Comparison of ENCODE assay signal across 8 mouse cellular contexts in the genomic region with DNA sequence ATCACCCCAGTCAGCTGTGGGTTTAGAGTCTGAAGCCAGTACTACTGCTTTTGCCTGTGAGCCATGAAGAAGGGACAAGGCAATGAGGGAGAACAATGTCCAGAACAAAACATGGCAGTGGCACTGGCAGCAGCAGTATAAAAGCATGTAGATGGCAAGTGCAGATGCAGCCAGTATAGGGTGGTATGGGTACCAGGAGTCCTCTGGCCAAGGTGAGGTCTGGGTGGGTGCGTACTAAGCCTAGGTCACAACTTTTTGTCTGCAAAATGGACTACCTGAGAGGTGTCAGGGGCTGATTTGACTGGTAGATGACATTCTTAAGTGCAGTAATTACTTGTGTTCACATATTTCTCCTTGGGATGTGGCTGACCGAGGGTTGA. TPM values are rescaled to one million over a fixed set of nuclear protein-coding genes. Genes with fewer than 3 reads are reported as not detected.
DNase-seq lines count a peak whose midpoint lies in the region; ATAC-seq lines count a peak whose summit lies in the region.

No protein-coding gene starts in this region.

- peak overlapping the region; percentile 98 for H3K4me3 ChIP-seq in liver, embryonic 11.5 days (ENCODE audit: low read depth, low read length)
- H3K4me3 ChIP-seq in embryonic facial prominence, embryonic 15.5 days (replicated peaks), result peak overlapping the region; percentile 90
- H3K4me3 ChIP-seq in intestine, embryonic 16.5 days (ENCODE audit: low read length), result peak overlapping the region; percentile 88
- H3K4me3 ChIP-seq in neural tube, embryonic 14.5 days (ENCODE audit: low read depth, low read length), result peak overlapping the region; percentile 85; the same call in 1 of the 2 replicates

- no peaks in the 10 kb centered on the region for H3K27me3 ChIP-seq in liver, embryonic 11.5 days (replicated peaks; ENCODE audit: control insufficient read depth, insufficient read depth, low read length)
- H3K27me3 ChIP-seq in embryonic facial prominence, embryonic 15.5 days, result no peaks in the 10 kb centered on the region
- no peaks in the 10 kb centered on the region for H3K27me3 ChIP-seq in intestine, embryonic 16.5 days (replicated peaks; ENCODE audit: control insufficient read depth, insufficient read depth, low read length)
- H3K27me3 ChIP-seq in neural tube, embryonic 14.5 days (ENCODE audit: control insufficient read depth, insufficient read depth, low read length), result no peaks in the 10 kb centered on the region

- WGBS in liver, embryonic 11.5 days, result 66% methylated on average over 2 of the region's 2 CpGs
- 63% methylated on average over 2 of the region's 2 CpGs for WGBS in embryonic facial prominence, embryonic 15.5 days
- WGBS in intestine, embryonic 16.5 days, result 76% methylated on average over 2 of the region's 2 CpGs
- WGBS in neural tube, embryonic 14.5 days, result 76% methylated on average over 2 of the region's 2 CpGs

- no peak for ATAC-seq in liver, embryonic 11.5 days (replicated peaks; ENCODE audit: low FRiP score)
- ATAC-seq in embryonic facial prominence, embryonic 15.5 days (ENCODE audit: insufficient number of reproducible peaks, low FRiP score, low TSS enrichment, low read depth), result no peak
- ATAC-seq in intestine, embryonic 16.5 days, result no peak
- ATAC-seq in neural tube, embryonic 14.5 days (ENCODE audit: low read depth), result 0 out of 2 replicates have a peak, but pooled peaks have one; percentile 0

- no peak for DNase-seq in liver, embryonic 11.5 days (ENCODE audit: low spot score)
- DNase-seq in liver, result no peak
- DNase-seq in natural killer cell, adult 2 months (ENCODE audit: low spot score in 2 of 2), result no peak
- no peak for DNase-seq in frontal cortex, adult 2 months (ENCODE audit: extremely low spot score in 1 of 2, low spot score in 1 of 2)
- no peak for DNase-seq in urinary bladder, adult 2 months (ENCODE audit: low spot score)

- peak overlapping the region; percentile 55 for H3K9ac ChIP-seq in liver, embryonic 11.5 days (ENCODE audit: low read depth, low read length)
- H3K9ac ChIP-seq in embryonic facial prominence, embryonic 15.5 days, result peak overlapping the region; percentile 37; the same call in 1 of the 2 replicates
- H3K9ac ChIP-seq in intestine, embryonic 16.5 days (ENCODE audit: low read depth, low read length), result peak overlapping the region; percentile 61; the same call in 1 of the 2 replicates
- no peak overlapping the region for H3K9ac ChIP-seq in neural tube, embryonic 14.5 days (replicated peaks; ENCODE audit: low read depth, low read length)

- no peaks in the 10 kb centered on the region for H3K9me3 ChIP-seq in liver, embryonic 11.5 days (ENCODE audit: control insufficient read depth, low read length)
- H3K9me3 ChIP-seq in embryonic facial prominence, embryonic 15.5 days (replicated peaks), result no peaks in the 10 kb centered on the region
- no peaks in the 10 kb centered on the region for H3K9me3 ChIP-seq in intestine, embryonic 16.5 days (ENCODE audit: control insufficient read depth, low read length)
- H3K9me3 ChIP-seq in neural tube, embryonic 14.5 days (ENCODE audit: control insufficient read depth, low read length), result no peaks in the 10 kb centered on the region

- no peaks in the 10 kb centered on the region for H3K36me3 ChIP-seq in liver, embryonic 11.5 days (ENCODE audit: control insufficient read depth, insufficient read depth, low read length)
- H3K36me3 ChIP-seq in embryonic facial prominence, embryonic 15.5 days, result peaks cover 3% of the 10 kb centered on the region
- H3K36me3 ChIP-seq in intestine, embryonic 16.5 days (ENCODE audit: control insufficient read depth, insufficient read depth, low read length), result peaks cover 3% of the 10 kb centered on the region; the same call in 1 of the 2 replicates
- H3K36me3 ChIP-seq in neural tube, embryonic 14.5 days (ENCODE audit: control insufficient read depth, insufficient read depth, low read length), result no peaks in the 10 kb centered on the region

- peak overlapping the region; percentile 76 for H3K4me2 ChIP-seq in liver, embryonic 11.5 days
- H3K4me2 ChIP-seq in embryonic facial prominence, embryonic 15.5 days (replicated peaks), result peak overlapping the region; percentile 69
- H3K4me2 ChIP-seq in intestine, embryonic 16.5 days (ENCODE audit: low read depth, low read length), result peak overlapping the region; percentile 65
- peak overlapping the region; percentile 79 for H3K4me2 ChIP-seq in neural tube, embryonic 14.5 days (ENCODE audit: low read depth, low read length)

- H3K4me1 ChIP-seq in liver, embryonic 11.5 days (replicated peaks; ENCODE audit: control insufficient read depth, insufficient read depth, low read length), result peaks cover 15% of the 10 kb centered on the region
- peaks cover 24% of the 10 kb centered on the region for H3K4me1 ChIP-seq in embryonic facial prominence, embryonic 15.5 days
- peaks cover 17% of the 10 kb centered on the region for H3K4me1 ChIP-seq in intestine, embryonic 16.5 days (ENCODE audit: control insufficient read depth, insufficient read depth, low read length)
- H3K4me1 ChIP-seq in neural tube, embryonic 14.5 days (ENCODE audit: control insufficient read depth, insufficient read depth, low read length), result peaks cover 14% of the 10 kb centered on the region

- peak overlapping the region; percentile 86 for H3K27ac ChIP-seq in liver, embryonic 11.5 days (ENCODE audit: low read depth, low read length)
- peak overlapping the region; percentile 96 for H3K27ac ChIP-seq in embryonic facial prominence, embryonic 15.5 days (replicated peaks)
- H3K27ac ChIP-seq in intestine, embryonic 16.5 days (ENCODE audit: low read length), result peak overlapping the region; percentile 58
- peak overlapping the region; percentile 93; the same call in 1 of the 2 replicates for H3K27ac ChIP-seq in neural tube, embryonic 14.5 days (ENCODE audit: low read depth, low read length)

RNA-seq across cellular contexts. Expression of a gene that starts 0.7 kb away (rescaled TPM):
- polyA plus RNA-seq in liver, embryonic 11.5 days (2014; fragmentation: Nextera tagmentation; extraction: Ambion mirVana), result 12.8 and 13.1 TPM in 2 replicates
- polyA plus RNA-seq in embryonic facial prominence, embryonic 15.5 days (2015; fragmentation: Nextera tagmentation; extraction: Ambion mirVana), result 12.7 and 15.8 TPM in 2 replicates
- 5.9 and 6.6 TPM in 2 replicates for polyA plus RNA-seq in intestine, embryonic 16.5 days (2015; fragmentation: Nextera tagmentation; extraction: Ambion mirVana)
- polyA plus RNA-seq in neural tube, embryonic 14.5 days (2014; fragmentation: Nextera tagmentation; extraction: Ambion mirVana), result 7.1 and 7.7 TPM in 2 replicates
- 16.9 and 20.5 TPM in 2 replicates for polyA plus RNA-seq in frontal cortex, adult 2 months (2012; rRNA removed)
- 22.2 and 24.4 TPM in 2 replicates for polyA plus RNA-seq in urinary bladder, adult 2 months (2012; rRNA removed)

RNA-seq across cellular contexts. Expression of a gene that starts 14.4 kb away (rescaled TPM):
- 253 TPM in 2 replicates for polyA plus RNA-seq in liver, embryonic 11.5 days (2014; fragmentation: Nextera tagmentation; extraction: Ambion mirVana)
- polyA plus RNA-seq in embryonic facial prominence, embryonic 15.5 days (2015; fragmentation: Nextera tagmentation; extraction: Ambion mirVana), result 190 and 191 TPM in 2 replicates
- 242 and 260 TPM in 2 replicates for polyA plus RNA-seq in intestine, embryonic 16.5 days (2015; fragmentation: Nextera tagmentation; extraction: Ambion mirVana)
- 177 and 192 TPM in 2 replicates for polyA plus RNA-seq in neural tube, embryonic 14.5 days (2014; fragmentation: Nextera tagmentation; extraction: Ambion mirVana)
- 88.4 and 95.4 TPM in 2 replicates for polyA plus RNA-seq in frontal cortex, adult 2 months (2012; rRNA removed)
- 62.8 and 76.4 TPM in 2 replicates for polyA plus RNA-seq in urinary bladder, adult 2 months (2012; rRNA removed)

RNA-seq across cellular contexts. Expression of a gene that starts 24.6 kb away (rescaled TPM):
- polyA plus RNA-seq in liver, embryonic 11.5 days (2014; fragmentation: Nextera tagmentation; extraction: Ambion mirVana), result 1.6 and 2.1 TPM in 2 replicates
- polyA plus RNA-seq in embryonic facial prominence, embryonic 15.5 days (2015; fragmentation: Nextera tagmentation; extraction: Ambion mirVana), result 2.9 and 3.5 TPM in 2 replicates
- 12.1 and 15.1 TPM in 2 replicates for polyA plus RNA-seq in intestine, embryonic 16.5 days (2015; fragmentation: Nextera tagmentation; extraction: Ambion mirVana)
- 2.8 and 3.1 TPM in 2 replicates for polyA plus RNA-seq in neural tube, embryonic 14.5 days (2014; fragmentation: Nextera tagmentation; extraction: Ambion mirVana)
- polyA plus RNA-seq in frontal cortex, adult 2 months (2012; rRNA removed), result 29.7 and 31.4 TPM in 2 replicates
- 17.1 and 21.8 TPM in 2 replicates for polyA plus RNA-seq in urinary bladder, adult 2 months (2012; rRNA removed)

RNA-seq across cellular contexts. Expression of a gene that starts 42.3 kb away (rescaled TPM):
- polyA plus RNA-seq in liver, embryonic 11.5 days (2014; fragmentation: Nextera tagmentation; extraction: Ambion mirVana), result 111 and 120 TPM in 2 replicates
- 87.1 and 98.8 TPM in 2 replicates for polyA plus RNA-seq in embryonic facial prominence, embryonic 15.5 days (2015; fragmentation: Nextera tagmentation; extraction: Ambion mirVana)
- 92.1 and 97.1 TPM in 2 replicates for polyA plus RNA-seq in intestine, embryonic 16.5 days (2015; fragmentation: Nextera tagmentation; extraction: Ambion mirVana)
- 10.8 and 16.3 TPM in 2 replicates for polyA plus RNA-seq in neural tube, embryonic 14.5 days (2014; fragmentation: Nextera tagmentation; extraction: Ambion mirVana)
- 9.2 and 10.1 TPM in 2 replicates for polyA plus RNA-seq in frontal cortex, adult 2 months (2012; rRNA removed)
- 13.9 and 20.6 TPM in 2 replicates for polyA plus RNA-seq in urinary bladder, adult 2 months (2012; rRNA removed)

RNA-seq across cellular contexts. Expression of a gene that starts 47.6 kb away (rescaled TPM):
- 18.2 and 20.1 TPM in 2 replicates for polyA plus RNA-seq in liver, embryonic 11.5 days (2014; fragmentation: Nextera tagmentation; extraction: Ambion mirVana)
- polyA plus RNA-seq in embryonic facial prominence, embryonic 15.5 days (2015; fragmentation: Nextera tagmentation; extraction: Ambion mirVana), result 39.7 and 42.6 TPM in 2 replicates
- 49.6 and 51.5 TPM in 2 replicates for polyA plus RNA-seq in intestine, embryonic 16.5 days (2015; fragmentation: Nextera tagmentation; extraction: Ambion mirVana)
- polyA plus RNA-seq in neural tube, embryonic 14.5 days (2014; fragmentation: Nextera tagmentation; extraction: Ambion mirVana), result 28.4 and 33.4 TPM in 2 replicates
- 39.6 and 41.5 TPM in 2 replicates for polyA plus RNA-seq in frontal cortex, adult 2 months (2012; rRNA removed)
- polyA plus RNA-seq in urinary bladder, adult 2 months (2012; rRNA removed), result 81.4 and 105 TPM in 2 replicates
